Mouse (Mus musculus) myocyte (in vitro differentiated cells): ENCODE measurements around the gene Lst1.

Experiments used
- MYOD1 ChIP-seq, 3 experiments: IDR thresholded peaks; one replicate each; pipeline ENCODE4 v1.6.1; 2011; ENCODE audit warnings: control low read depth in 2 of 3, low read depth in 2 of 3, mild to moderate bottlenecking in 2 of 3, moderate library complexity in 1 of 3; ENCODE audit not compliant: insufficient read length in 2 of 3, control insufficient read depth in 1 of 3
- MYOG ChIP-seq, 3 experiments: IDR thresholded peaks; one replicate each; pipeline ENCODE4 v1.6.1; 2011; ENCODE audit warnings: control low read depth in 2 of 3, low read depth in 2 of 3, mild to moderate bottlenecking in 2 of 3; ENCODE audit not compliant: insufficient read length in 2 of 3, control insufficient read depth in 1 of 3, insufficient read depth in 1 of 3
- POLR2A ChIP-seq: IDR thresholded peaks from one replicate; pipeline ENCODE4 v1.6.1; 2011; ENCODE audit warnings: low read depth, mild to moderate bottlenecking, control low read depth, moderate library complexity; ENCODE audit not compliant: insufficient read length

- TF ChIP-seq MYOG (IDR thresholded peaks at IDR 0.05; ENCODE audit: control insufficient read depth in 1 of 3, insufficient read depth in 1 of 3, insufficient read length in 2 of 3, low read depth in 2 of 3), result no peak
- no peak for TF ChIP-seq MYOD1 (IDR thresholded peaks at IDR 0.05; ENCODE audit: control insufficient read depth in 1 of 3, insufficient read length in 2 of 3, low read depth in 2 of 3)
- no peak for TF ChIP-seq POLR2A
Measured at GRCm38 (mm10) chr17:35153931-35154330, 34.3 kb downstream of the Lst1 start.
